Mouse (Mus musculus) C3H10T1/2 (cell line): ENCODE results near the gene L1cam. TPM values are rescaled to one million over a fixed set of nuclear protein-coding genes. Genes with fewer than 3 reads are reported as not detected.

Source experiments
- polyA plus RNA-seq, 2 experiments: library from polyadenylated mRNA; unstranded; fragments of >200 nt; fragmentation: generic; extraction: Trizol; gene quantifications; one replicate each; pipeline ENCODE4 v1.2.1; 2012; ENCODE audit warnings: missing spikeins in 2 of 2

L1cam gene
- 1 to 10 TPM in 1 of 2 experiments, under 1 TPM in 1; 0.99 to 3.3 TPM for polyA plus RNA-seq

GRCm38 (mm10) chrX:73895719-73896118 is at the start of gene L1cam:
Gene L1cam (minus strand): TSS chrX:73896105.

GRCm38 (mm10) chrX:73930402-73931062 is 34.6 kb upstream of the L1cam start, which contains the start of gene Renbp:
Gene Renbp (minus strand): TSS chrX:73930850.

GRCm38 (mm10) chrX:73921823-73922549 is 26.1 kb upstream of the L1cam start, which contains the start of the genes Arhgap4 and Naa10:
Gene Arhgap4 (minus strand): TSS chrX:73921870.
Gene Naa10 (minus strand): TSS chrX:73921944.

GRCm38 (mm10) chrX:73891551-73892152 is 4.3 kb downstream of the L1cam start, which contains the start of gene Avpr2:
Gene Avpr2 (plus strand): TSS chrX:73892102.

GRCm38 (mm10) chrX:73824185-73825151 is 71.4 kb downstream of the L1cam start, which contains the start of gene Pdzd4:
Gene Pdzd4 (minus strand): TSS chrX:73824969.

Other genes with a start within 250 kb of the L1cam start
- gene Pnck, start 236.0 kb downstream of the L1cam start, polyA plus RNA-seq = under 1 TPM in 1 of 2 experiments, not detected in 1; 0.04 TPM
- gene Slc6a8, start 223.0 kb downstream of the L1cam start, polyA plus RNA-seq = 10 to 100 TPM; 44.2 to 57.7 TPM
- 100 to 1,000 TPM; 193 to 264 TPM for gene Bcap31, start 179.9 kb downstream of the L1cam start, polyA plus RNA-seq
- 10 to 100 TPM in 1 of 2 experiments, 1 to 10 TPM in 1; 9.6 to 31.9 TPM for gene Abcd1, start 179.5 kb downstream of the L1cam start, polyA plus RNA-seq
- gene Plxnb3, start 139.0 kb downstream of the L1cam start, polyA plus RNA-seq = under 1 TPM; 0.01 to 0.14 TPM
- under 1 TPM; 0.05 TPM for gene Srpk3, start 121.7 kb downstream of the L1cam start, polyA plus RNA-seq
- 100 to 1,000 TPM; 163 to 221 TPM for gene Idh3g, start 109.2 kb downstream of the L1cam start, polyA plus RNA-seq
- 100 to 1,000 TPM; 325 to 480 TPM for gene Ssr4, start 109.1 kb downstream of the L1cam start, polyA plus RNA-seq
- gene Pdzd4, start 71.1 kb downstream of the L1cam start, polyA plus RNA-seq = 10 to 100 TPM in 1 of 2 experiments, 1 to 10 TPM in 1; 6.4 to 20.0 TPM
- gene Avpr2, start 4.0 kb downstream of the L1cam start, polyA plus RNA-seq = under 1 TPM in 1 of 2 experiments, not detected in 1; 0.04 TPM
- under 1 TPM; 0.06 to 0.70 TPM for gene Arhgap4, start 25.8 kb upstream of the L1cam start, polyA plus RNA-seq
- gene Naa10, start 25.8 kb upstream of the L1cam start, polyA plus RNA-seq = 100 to 1,000 TPM; 112 to 318 TPM
- 100 to 1,000 TPM in 1 of 2 experiments, 10 to 100 TPM in 1; 72.0 to 105 TPM for gene Renbp, start 34.7 kb upstream of the L1cam start, polyA plus RNA-seq
- 10 to 100 TPM; 20.7 to 43.7 TPM for gene Hcfc1, start 70.3 kb upstream of the L1cam start, polyA plus RNA-seq
- gene Irak1, start 127.8 kb upstream of the L1cam start, polyA plus RNA-seq = 10 to 100 TPM; 18.9 to 33.1 TPM
- gene Opn1mw, start 231.4 kb upstream of the L1cam start, polyA plus RNA-seq = under 1 TPM; 0.05 to 0.50 TPM
- 1 to 10 TPM; 6.4 to 8.6 TPM for gene Mecp2, start 239.3 kb upstream of the L1cam start, polyA plus RNA-seq